Mouse (Mus musculus): ENCODE data around the gene Szt2. TPM values are rescaled to one million over a fixed set of nuclear protein-coding genes. Genes with fewer than 3 reads are reported as not detected.

The Szt2 gene
- total and polyA plus RNA-seq, 2 experiments from 2014 or later, result 4.6 to 18.8 TPM

DNA sequence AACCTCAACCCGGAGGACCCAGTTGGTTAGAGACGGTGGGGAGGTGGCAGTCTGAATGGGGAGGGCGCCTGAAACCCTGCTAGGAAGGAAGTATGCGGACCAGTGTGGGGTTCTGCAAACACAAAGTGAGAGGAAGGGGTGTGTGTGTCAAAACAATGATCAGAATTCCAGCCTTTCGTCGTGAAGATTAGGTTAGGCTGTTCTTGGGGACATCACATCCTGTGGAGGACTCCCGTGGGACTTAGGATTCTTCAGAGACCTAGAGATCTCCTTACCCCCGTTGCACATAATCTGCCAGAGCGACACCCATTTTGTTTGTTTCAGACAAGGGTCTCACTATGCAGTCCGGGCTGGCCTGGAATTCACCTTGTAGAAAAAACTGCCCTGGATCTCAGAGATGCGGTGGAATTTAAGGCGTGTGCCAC, 28.8 kb upstream of the Szt2 start:
- DNase-seq (ENCODE audit: low spot score), result peak; percentile 38

GRCm38 (mm10) chr4:118436820-118437603, 27.9 kb upstream of the Szt2 start, which contains the start of gene Cdc20:
TSS of gene Cdc20 (minus strand) at chr4:118437352.
- H3K27ac ChIP-seq (ENCODE audit: low read depth, low read length), result peak within 1 kb of the TSS; percentile 79
- peak; percentile 21; the same call in 1 of the 2 replicates for TF ChIP-seq CTCF (IDR thresholded peaks at IDR 0.05)
- no peaks in the 10 kb centered on the region; the same call in 1 of the 2 replicates for H3K4me1 ChIP-seq (ENCODE audit: insufficient read depth, low read length)
- DNase-seq (ENCODE audit: low spot score) (peak; percentile 98), ATAC-seq (ENCODE audit: low FRiP score) (peak; percentile 97)
- under 1% methylated on average over 67 of the region's 67 CpGs for WGBS
- H3K9ac ChIP-seq (replicated peaks; ENCODE audit: low read length, poor library complexity, severe bottlenecking), result peak within 1 kb of the TSS; percentile 59
- H3K36me3 ChIP-seq (ENCODE audit: insufficient read depth, low read length), result peaks cover 4% of the 10 kb centered on the region
- peak within 1 kb of the TSS; percentile 87 for H3K4me2 ChIP-seq (ENCODE audit: low read depth, low read length, poor library complexity, severe bottlenecking)
- H3K4me3 ChIP-seq (ENCODE audit: low read depth, low read length), result peak within 1 kb of the TSS; percentile 34
- H3K27me3 ChIP-seq (ENCODE audit: insufficient read depth, low read length), result no peaks in the 10 kb centered on the region
- H3K9me3 ChIP-seq (ENCODE audit: low read length), result no peaks in the 10 kb centered on the region

More for the DNA sequence above, 28.8 kb upstream of the Szt2 start:
- WGBS, result 8% methylated on average over 12 of the region's 12 CpGs
- H3K27ac ChIP-seq (ENCODE audit: low read depth, low read length), result peak overlapping the region; percentile 79
- H3K4me1 ChIP-seq (ENCODE audit: insufficient read depth, low read length), result no peaks in the 10 kb centered on the region; the same call in 1 of the 2 replicates
- no peaks in the 10 kb centered on the region for H3K27me3 ChIP-seq (ENCODE audit: insufficient read depth, low read length)
- H3K9me3 ChIP-seq (ENCODE audit: low read length), result no peaks in the 10 kb centered on the region
- H3K4me3 ChIP-seq (ENCODE audit: low read depth, low read length), result peak overlapping the region; percentile 34
- peak overlapping the region; percentile 87 for H3K4me2 ChIP-seq (ENCODE audit: low read depth, low read length, poor library complexity, severe bottlenecking)
- H3K36me3 ChIP-seq (ENCODE audit: insufficient read depth, low read length), result no peaks in the 10 kb centered on the region
- peak; percentile 28; the same call in 1 of the 2 replicates for ATAC-seq (ENCODE audit: low FRiP score)
- TF ChIP-seq CTCF (IDR thresholded peaks at IDR 0.05), result no peak
- peak overlapping the region; percentile 59 for H3K9ac ChIP-seq (replicated peaks; ENCODE audit: low read length, poor library complexity, severe bottlenecking)

DNA sequence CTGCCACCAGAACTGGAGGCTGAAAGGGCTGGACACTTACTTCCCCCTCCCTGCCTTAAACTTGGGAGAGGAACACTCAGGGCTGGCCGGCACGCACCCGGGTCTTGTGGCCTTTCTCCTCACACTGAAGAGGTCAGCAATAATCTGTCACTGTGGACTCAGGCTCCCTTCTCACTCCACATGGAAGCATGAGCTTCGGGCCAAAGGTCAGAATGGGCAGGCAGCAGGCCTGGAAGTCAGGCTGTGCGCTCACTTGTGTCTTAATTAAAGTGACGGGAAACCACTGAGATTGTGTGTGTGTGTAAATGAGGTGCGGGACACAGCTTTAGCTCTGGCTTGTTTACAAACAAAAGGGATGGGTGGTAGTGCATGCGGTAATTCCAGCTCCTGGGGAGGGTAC, 23.3 kb upstream of the Szt2 start:
- no peak for TF ChIP-seq CTCF (IDR thresholded peaks at IDR 0.05)
- no peak for DNase-seq (ENCODE audit: low spot score)
- Histone ChIP-seq H3K36me3 (ENCODE audit: insufficient read depth, low read length) (peaks cover 11% of the 10 kb centered on the region), H3K4me3 (ENCODE audit: low read depth, low read length) (no peak overlapping the region), H3K9me3 (ENCODE audit: low read length) (no peaks in the 10 kb centered on the region), H3K27ac (ENCODE audit: low read depth, low read length) (no peak overlapping the region), H3K9ac (replicated peaks; ENCODE audit: low read length, poor library complexity, severe bottlenecking) (no peak overlapping the region), H3K27me3 (ENCODE audit: insufficient read depth, low read length) (no peaks in the 10 kb centered on the region), H3K4me1 (ENCODE audit: insufficient read depth, low read length) (no peaks in the 10 kb centered on the region; the same call in 1 of the 2 replicates), H3K4me2 (ENCODE audit: low read depth, low read length, poor library complexity, severe bottlenecking) (no peak overlapping the region)
- no peak for ATAC-seq (ENCODE audit: low FRiP score)
- WGBS, result 70% methylated on average over 8 of the region's 8 CpGs

GRCm38 (mm10) chr4:118429215-118429895, 20.3 kb upstream of the Szt2 start:
- 0 out of 2 replicates have a peak, but pooled peaks cover 3% of the 10 kb centered on the region for H3K4me1 ChIP-seq (ENCODE audit: insufficient read depth, low read length)
- no peak overlapping the region for H3K4me3 ChIP-seq (ENCODE audit: low read depth, low read length)
- TF ChIP-seq CTCF (IDR thresholded peaks at IDR 0.05), result no peak
- H3K9ac ChIP-seq (replicated peaks; ENCODE audit: low read length, poor library complexity, severe bottlenecking), result 0 out of 2 replicates have a peak overlapping the region, but pooled peaks have one; percentile 19
- H3K36me3 ChIP-seq (ENCODE audit: insufficient read depth, low read length), result peaks cover 11% of the 10 kb centered on the region
- 64% methylated on average over 7 of the region's 7 CpGs for WGBS
- no peak for DNase-seq (ENCODE audit: low spot score)
- H3K4me2 ChIP-seq (ENCODE audit: low read depth, low read length, poor library complexity, severe bottlenecking), result no peak overlapping the region; the same call in 1 of the 2 replicates
- H3K27me3 ChIP-seq (ENCODE audit: insufficient read depth, low read length), result no peaks in the 10 kb centered on the region
- no peak for ATAC-seq (ENCODE audit: low FRiP score)
- H3K9me3 ChIP-seq (ENCODE audit: low read length), result no peaks in the 10 kb centered on the region
- no peak overlapping the region for H3K27ac ChIP-seq (ENCODE audit: low read depth, low read length)

- no peak for TF ChIP-seq CTCF (IDR thresholded peaks at IDR 0.05)
- Histone ChIP-seq H3K36me3 (ENCODE audit: insufficient read depth, low read length) (peaks cover 11% of the 10 kb centered on the region), H3K27ac (ENCODE audit: low read depth, low read length) (peak overlapping the region; percentile 27; the same call in 1 of the 2 replicates), H3K4me2 (ENCODE audit: low read depth, low read length, poor library complexity, severe bottlenecking) (peak overlapping the region; percentile 89), H3K4me1 (ENCODE audit: insufficient read depth, low read length) (0 out of 2 replicates have a peak, but pooled peaks cover 3% of the 10 kb centered on the region), H3K27me3 (ENCODE audit: insufficient read depth, low read length) (no peaks in the 10 kb centered on the region), H3K4me3 (ENCODE audit: low read depth, low read length) (peak overlapping the region; percentile 49), H3K9me3 (ENCODE audit: low read length) (no peaks in the 10 kb centered on the region), H3K9ac (replicated peaks; ENCODE audit: low read length, poor library complexity, severe bottlenecking) (peak overlapping the region; percentile 68; the same call in 1 of the 2 replicates)
- no peak for DNase-seq (ENCODE audit: low spot score)
- 0 out of 2 replicates have a peak, but pooled peaks have one; percentile 17 for ATAC-seq (ENCODE audit: low FRiP score)
- WGBS, result 54% methylated on average over 15 of the region's 15 CpGs
These were observed 19.6 kb upstream of the Szt2 start for GRCm38 (mm10) chr4:118428531-118429214.
